13 mouse cellular contexts compared by ENCODE assay signal in genomic region chr5:100569250-100569934, GRCm38 (mm10). TPM values are rescaled to one million over a fixed set of nuclear protein-coding genes. Genes with fewer than 3 reads are reported as not detected.
DNase-seq lines count a peak whose midpoint lies in the region; ATAC-seq and TF ChIP-seq lines count a peak whose summit lies in the region.
"Had no signal": no experiment of that assay in that cellular context is flagged by ENCODE, and none has a peak within 500 bp of the region (broad histone marks: within the 10 kb centered on the region; RNA-seq: fewer than 3 reads in every experiment).

No protein-coding gene starts in this region.

- H3K9me3 ChIP-seq in ES-E14 (ENCODE audit: control insufficient read depth, insufficient read depth, low read depth, low read length) = no peaks in the 10 kb centered on the region
- H3K9me3 ChIP-seq: neural tube, embryonic 12.5 days had no signal

- 0 out of 2 replicates have a peak overlapping the region, but pooled peaks have one; percentile 33 for H3K27ac ChIP-seq in ES-E14 (ENCODE audit: insufficient read depth, low read depth, low read length, poor library complexity, severe bottlenecking)
- no peak overlapping the region for H3K27ac ChIP-seq in thymus, adult 2 months (ENCODE audit: control insufficient read depth, insufficient read depth, low read length)
- H3K27ac ChIP-seq: neural tube, embryonic 12.5 days had no signal

- peak; percentile 41 for ATAC-seq in granulocyte monocyte progenitor cell, adult 5-6 weeks (replicated peaks; ENCODE audit: poor library complexity, severe bottlenecking)
- ATAC-seq in megakaryocyte, adult 5-6 weeks (ENCODE audit: poor library complexity, severe bottlenecking) = peak; percentile 24
- ATAC-seq: hindbrain, embryonic 16.5 days; lung, postnatal 0 days had no signal

- DNase-seq in ES-E14 (ENCODE audit: low read depth, low spot score) = peak; percentile 6
- peak; percentile 43 for DNase-seq in thymus, adult 2 months
- no peak for DNase-seq in right cerebral cortex, postnatal 14 days
- DNase-seq in left cerebral cortex, postnatal 36 days (ENCODE audit: low spot score in 2 of 2) = no peak
- no peak for DNase-seq in cerebellum, postnatal 14 days
- DNase-seq: cerebellum, adult 9-10 months; heart, adult 18-20 months had no signal

- H3K9ac ChIP-seq in ES-E14 (ENCODE audit: insufficient read depth, low read depth, low read length, poor library complexity, severe bottlenecking) = peak overlapping the region; percentile 32; the same call in 1 of the 2 replicates
- H3K9ac ChIP-seq: neural tube, embryonic 12.5 days had no signal

- no peak overlapping the region for H3K4me3 ChIP-seq in ES-E14 (ENCODE audit: insufficient read depth in 1 of 2, low read depth in 1 of 2, low read length in 2 of 2, poor library complexity in 1 of 2, severe bottlenecking in 1 of 2)
- H3K4me3 ChIP-seq in thymus, adult 2 months (ENCODE audit: control insufficient read depth, insufficient read depth, low read length) = peak overlapping the region; percentile 30
- H3K4me3 ChIP-seq: neural tube, embryonic 12.5 days had no signal

- in situ Hi-C loops in ES-E14 (cut with MboI; ENCODE audit: low sequenced_read_pairs in 2 of 2, unreplicated experiment in 2 of 2) = no loop called here

- no peaks in the 10 kb centered on the region for H3K27me3 ChIP-seq in thymus, adult 2 months (ENCODE audit: control insufficient read depth, insufficient read depth, low read length)
- H3K27me3 ChIP-seq: neural tube, embryonic 12.5 days had no signal

- intact Hi-C loops in left cerebral cortex, postnatal 36 days (cut with DNase I) = no loop called here

- no peak for TF ChIP-seq CTCF in thymus, adult 2 months (IDR thresholded peaks at IDR 0.05; ENCODE audit: borderline replicate concordance, control insufficient read depth, extremely low read depth, insufficient read depth, low read length, poor library complexity)

- 0 out of 2 replicates have a peak, but pooled peaks have one; percentile 11 for TF ChIP-seq POLR2A in thymus, adult 2 months (IDR thresholded peaks at IDR 0.05; ENCODE audit: control insufficient read depth, extremely low read depth, insufficient read depth, low read length, poor library complexity)

- 8% methylated on average over 18 of the region's 18 CpGs for WGBS in thymus, adult 2 months

- peaks cover 4 to 10% of the 10 kb centered on the region in 2 experiments; a peak in 1 of 4 replicates for H3K4me1 ChIP-seq in ES-E14 (ENCODE audit: control insufficient read depth in 2 of 2, insufficient read depth in 2 of 2, low read length in 2 of 2, poor library complexity in 1 of 2)
- H3K4me1 ChIP-seq in thymus, adult 2 months (replicated peaks; ENCODE audit: control insufficient read depth, insufficient read depth, low read length) = peaks cover 25% of the 10 kb centered on the region
- H3K4me1 ChIP-seq: neural tube, embryonic 12.5 days had no signal

- H3K36me3 ChIP-seq in ES-E14 (ENCODE audit: control insufficient read depth, insufficient read depth, low read length, poor library complexity, severe bottlenecking) = no peaks in the 10 kb centered on the region
- no peaks in the 10 kb centered on the region for H3K36me3 ChIP-seq in thymus, adult 2 months (ENCODE audit: control insufficient read depth, insufficient read depth, low read length)
- H3K36me3 ChIP-seq: neural tube, embryonic 12.5 days had no signal

TF ChIP-seq in ES-E14, 5 proteins besides CTCF, POLR2A, EP300 and RAD21:
- TF ChIP-seq ZC3H11A (IDR thresholded peaks at IDR 0.05; ENCODE audit: borderline replicate concordance, low read depth, low read length) (no peak), HCFC1 (IDR thresholded peaks at IDR 0.05; ENCODE audit: borderline replicate concordance, insufficient read depth, low read length) (no peak), ZNF384 (IDR thresholded peaks at IDR 0.05; ENCODE audit: low read depth, low read length) (no peak), MAFK (IDR thresholded peaks at IDR 0.05; ENCODE audit: insufficient read depth, low read depth, low read length) (no peak), CHD2 (IDR thresholded peaks at IDR 0.05; ENCODE audit: low read depth, low read length) (no peak)

RNA-seq across cellular contexts. Expression of gene Plac8, which starts 2.7 kb away (rescaled TPM):
- total RNA-seq in ES-E14 (2012; rRNA removed) = 28.1 and 30.5 TPM in 2 replicates
- total RNA-seq in granulocyte monocyte progenitor cell, adult 5-6 weeks (2014; fragmentation: Nextera tagmentation) = 5,016 and 5,973 TPM in 2 replicates
- 4,049 and 4,633 TPM in 2 replicates for total RNA-seq in granulocyte monocyte progenitor cell, adult 5-6 weeks (2017)
- total RNA-seq in megakaryocyte, adult 5-6 weeks (2015) = 1,942 and 2,045 TPM in 2 replicates
- 1,369 and 1,731 TPM in 2 replicates for total RNA-seq in megakaryocyte, adult 5-6 weeks (2017)
- 118 and 153 TPM in 2 replicates for polyA plus RNA-seq in thymus, adult 2 months (2012; rRNA removed)
- not detected for total RNA-seq in left cerebral cortex, postnatal 36 days (2021)
- total RNA-seq: layer of hippocampus, postnatal 14 days had no signal

RNA-seq across cellular contexts. Expression of gene Cops4, which starts 51.3 kb away (rescaled TPM):
- total RNA-seq in ES-E14 (2012; rRNA removed) = 71.6 and 101 TPM in 2 replicates
- 72.0 and 81.7 TPM in 2 replicates for total RNA-seq in granulocyte monocyte progenitor cell, adult 5-6 weeks (2014; fragmentation: Nextera tagmentation)
- 147 and 155 TPM in 2 replicates for total RNA-seq in granulocyte monocyte progenitor cell, adult 5-6 weeks (2017)
- total RNA-seq in megakaryocyte, adult 5-6 weeks (2015) = 45.6 and 56.6 TPM in 2 replicates
- total RNA-seq in megakaryocyte, adult 5-6 weeks (2017) = 81.4 and 81.5 TPM in 2 replicates
- polyA plus RNA-seq in thymus, adult 2 months (2012; rRNA removed) = 24.8 and 26.7 TPM in 2 replicates
- total RNA-seq in left cerebral cortex, postnatal 36 days (2021) = 10 to 100 TPM; 79.4 to 83.8 TPM

Comparison
In these comparisons a context has a peak if more than half of its experiments do, and no peak if none do; other contexts are left out.
1. DNase-seq: peak in ES-E14 (single experiment) and thymus, adult 2 months (single experiment); none in right cerebral cortex, postnatal 14 days (single experiment), left cerebral cortex, postnatal 36 days (0 of 2) and cerebellum, postnatal 14 days (0 of 2).
2. RNA of gene Plac8, which starts 2.7 kb away (total RNA-seq): 4,049 to 5,973 TPM in granulocyte monocyte progenitor cell, adult 5-6 weeks and 1,369 to 2,045 TPM in megakaryocyte, adult 5-6 weeks; 28.1 to 30.5 TPM in ES-E14 and not detected in left cerebral cortex, postnatal 36 days; every median in the first group is over 10 times any median in the second.